In genomic region chr1:183749126-183749525, GRCm38 (mm10) we compare ENCODE assay signal across 20 mouse cellular contexts.
DNase-seq lines count a peak whose midpoint lies in the region; ATAC-seq and TF ChIP-seq lines count a peak whose summit lies in the region.
"Had no signal": no experiment of that assay in that cellular context is flagged by ENCODE, and none has a peak within 500 bp of the region (broad histone marks: within the 10 kb centered on the region; RNA-seq: fewer than 3 reads in every experiment).

No protein-coding gene starts in this region.

- no peak for ATAC-seq in liver, postnatal 0 days
- ATAC-seq in liver, embryonic 11.5 days (replicated peaks; ENCODE audit: low FRiP score): no peak
- ATAC-seq: CD4-positive, CD25-positive, alpha-beta regulatory T cell, adult 4 months; forebrain, embryonic 15.5 days had no signal

- no peaks in the 10 kb centered on the region for H3K27me3 ChIP-seq in liver, postnatal 0 days (ENCODE audit: insufficient read depth, low read length)
- no peaks in the 10 kb centered on the region for H3K27me3 ChIP-seq in liver, embryonic 11.5 days (replicated peaks; ENCODE audit: control insufficient read depth, insufficient read depth, low read length)
- H3K27me3 ChIP-seq: forebrain, embryonic 15.5 days; limb, embryonic 13.5 days; liver, embryonic 15.5 days had no signal

- DNase-seq in heart, postnatal 10 days: peak; percentile 1 to 7
- DNase-seq in heart, postnatal 4 days: no peak
- DNase-seq in liver, postnatal 0 days: no peak
- no peak for DNase-seq in liver, embryonic 11.5 days (ENCODE audit: low spot score)
- DNase-seq in 3T3-L1 (ENCODE audit: low read depth, low spot score) (peak; percentile 37), NIH3T3 (ENCODE audit: low read depth) (peak; percentile 60)
- DNase-seq in spleen, postnatal 4 days (ENCODE audit: low spot score in 2 of 2): no peak
- DNase-seq: adrenal gland, adult 8-10 months; cerebellum, adult 2 months; gastrocnemius, postnatal 10 days; kidney, adult 9 months; midbrain, embryonic 14.5 days; retina, postnatal 1 day had no signal

- no peak overlapping the region for H3K27ac ChIP-seq in liver, postnatal 0 days (ENCODE audit: low read depth)
- no peak overlapping the region for H3K27ac ChIP-seq in liver, embryonic 11.5 days (ENCODE audit: low read depth, low read length)
- H3K27ac ChIP-seq: embryonic facial prominence, embryonic 10.5 days; forebrain, embryonic 15.5 days; heart, embryonic 10.5 days; limb, embryonic 13.5 days; liver, embryonic 15.5 days had no signal

- TF ChIP-seq CTCF in liver, postnatal 0 days (IDR thresholded peaks at IDR 0.05; ENCODE audit: low read depth): peak; percentile 21; the same call in 1 of the 2 replicates

- H3K36me3 ChIP-seq in liver, postnatal 0 days (replicated peaks; ENCODE audit: insufficient read depth, low read length): no peaks in the 10 kb centered on the region
- no peaks in the 10 kb centered on the region for H3K36me3 ChIP-seq in liver, embryonic 11.5 days (ENCODE audit: control insufficient read depth, insufficient read depth, low read length)
- H3K36me3 ChIP-seq: embryonic facial prominence, embryonic 10.5 days; forebrain, embryonic 15.5 days; G1E; heart, embryonic 10.5 days; limb, embryonic 13.5 days; liver, embryonic 15.5 days had no signal

- WGBS in liver, postnatal 0 days (ENCODE audit: insufficient replicate concordance): 77% methylated on average over 2 of the region's 2 CpGs
- WGBS in liver, embryonic 11.5 days: 77% methylated on average over 2 of the region's 2 CpGs

- no peaks in the 10 kb centered on the region for H3K9me3 ChIP-seq in liver, postnatal 0 days (ENCODE audit: low read length)
- no peaks in the 10 kb centered on the region for H3K9me3 ChIP-seq in liver, embryonic 11.5 days (ENCODE audit: control insufficient read depth, low read length)
- H3K9me3 ChIP-seq: embryonic facial prominence, embryonic 10.5 days; forebrain, embryonic 15.5 days; heart, embryonic 10.5 days; limb, embryonic 13.5 days; liver, embryonic 15.5 days had no signal

- H3K4me3 ChIP-seq in liver, postnatal 0 days (ENCODE audit: low read depth, low read length): no peak overlapping the region
- H3K4me3 ChIP-seq in liver, embryonic 11.5 days (ENCODE audit: low read depth, low read length): no peak overlapping the region
- H3K4me3 ChIP-seq: embryonic facial prominence, embryonic 10.5 days; forebrain, embryonic 15.5 days; heart, embryonic 10.5 days; limb, embryonic 13.5 days; liver, embryonic 15.5 days had no signal

- H3K9ac ChIP-seq in liver, postnatal 0 days (replicated peaks): no peak overlapping the region
- no peak overlapping the region for H3K9ac ChIP-seq in liver, embryonic 11.5 days (ENCODE audit: low read depth, low read length)
- H3K9ac ChIP-seq: forebrain, embryonic 15.5 days; limb, embryonic 13.5 days; liver, embryonic 15.5 days had no signal

- no peaks in the 10 kb centered on the region for H3K4me1 ChIP-seq in liver, postnatal 0 days (ENCODE audit: insufficient read depth)
- no peaks in the 10 kb centered on the region for H3K4me1 ChIP-seq in liver, embryonic 11.5 days (replicated peaks; ENCODE audit: control insufficient read depth, insufficient read depth, low read length)
- H3K4me1 ChIP-seq: embryonic facial prominence, embryonic 10.5 days; heart, embryonic 10.5 days; limb, embryonic 13.5 days; liver, embryonic 15.5 days had no signal

- no peak for TF ChIP-seq EP300 in liver, postnatal 0 days (IDR thresholded peaks at IDR 0.05; ENCODE audit: low read depth)

- no peak overlapping the region for H3K4me2 ChIP-seq in liver, postnatal 0 days (ENCODE audit: low read depth, low read length)
- no peak overlapping the region for H3K4me2 ChIP-seq in liver, embryonic 11.5 days
- H3K4me2 ChIP-seq: forebrain, embryonic 15.5 days; limb, embryonic 13.5 days; liver, embryonic 15.5 days had no signal

- intact Hi-C loops in heart, postnatal 10 days (cut with DNase I): no loop called here

Comparison
In these comparisons a context has a peak if more than half of its experiments do, and no peak if none do; other contexts are left out.
1. DNase-seq: peak in heart, postnatal 10 days (2 of 2), 3T3-L1 (single experiment) and NIH3T3 (single experiment); none in heart, postnatal 4 days (single experiment), liver, postnatal 0 days (single experiment), liver, embryonic 11.5 days (single experiment) and spleen, postnatal 4 days (0 of 2).